Mouse (Mus musculus): Measurements from ENCODE around the gene Aplnr.

Gene Aplnr

DNA sequence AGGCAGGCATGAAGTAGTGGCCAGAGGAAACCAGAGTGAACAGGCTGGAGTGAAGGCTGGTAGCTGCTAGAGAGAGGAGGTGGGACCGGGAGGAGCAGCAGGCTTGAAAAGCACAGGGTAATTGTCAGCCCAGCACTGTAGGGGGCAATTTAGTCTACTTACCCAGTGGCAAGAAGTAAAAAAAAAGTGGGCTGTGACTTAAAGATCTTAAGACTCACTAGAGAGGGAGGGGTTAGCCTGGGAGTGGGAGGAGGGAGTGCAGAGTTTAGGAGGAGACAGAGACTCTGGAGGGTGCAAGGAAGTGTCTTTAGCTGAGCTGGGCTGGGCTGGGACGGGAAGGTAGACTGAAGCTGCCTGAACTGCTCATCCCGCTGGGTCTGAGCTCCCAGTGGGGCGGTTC, at the start of gene Aplnr:
Aplnr (plus strand) TSS at position 137 of the 400 bp plus-strand sequence.
- DNase-seq (ENCODE audit: low read depth, low spot score) = no peak

DNA sequence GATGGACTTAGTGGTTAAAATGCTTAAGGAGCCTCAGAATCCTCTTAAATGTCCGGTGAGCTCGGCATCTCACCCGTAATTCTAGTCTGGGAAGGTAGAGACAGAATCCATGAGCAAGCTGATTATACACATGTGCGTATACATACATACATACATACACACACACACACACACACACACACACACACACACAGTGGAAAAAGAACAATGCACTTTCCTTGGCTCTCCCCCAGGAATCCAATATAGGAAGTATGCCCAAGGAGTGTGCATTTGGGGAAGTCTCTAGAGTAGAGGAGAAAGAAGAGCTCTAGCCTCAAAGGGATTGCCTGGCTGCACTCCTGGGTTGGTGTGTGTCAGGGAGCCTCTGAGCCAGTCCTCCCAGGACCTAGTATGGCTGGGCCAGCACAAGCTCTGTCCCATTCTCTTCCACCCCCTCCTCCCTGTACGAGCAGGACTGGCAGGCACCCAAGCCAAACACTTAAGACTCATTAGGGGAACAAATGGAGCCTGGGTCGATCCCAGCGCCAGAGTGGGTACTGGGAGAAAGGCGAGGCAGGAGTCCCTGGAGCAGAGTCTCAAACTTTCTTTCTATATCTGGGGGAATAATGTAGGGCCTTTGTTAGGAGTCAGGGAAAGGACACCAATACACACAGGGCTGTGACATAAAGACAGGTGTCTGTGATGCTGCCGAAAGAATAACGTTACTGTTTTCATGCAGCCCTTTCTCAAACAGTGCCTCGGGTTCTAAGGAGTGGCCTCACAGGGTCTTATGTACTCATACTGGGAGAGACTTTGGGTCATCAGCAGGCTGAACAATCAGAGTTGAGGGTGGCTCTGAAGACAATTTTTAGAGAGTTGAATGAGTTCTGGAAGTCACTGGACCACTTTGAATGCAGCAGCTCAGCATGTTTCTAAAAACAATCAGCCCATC, 47.0 kb upstream of the Aplnr start:
- DNase-seq (ENCODE audit: low read depth, low spot score) = no peak

DNA sequence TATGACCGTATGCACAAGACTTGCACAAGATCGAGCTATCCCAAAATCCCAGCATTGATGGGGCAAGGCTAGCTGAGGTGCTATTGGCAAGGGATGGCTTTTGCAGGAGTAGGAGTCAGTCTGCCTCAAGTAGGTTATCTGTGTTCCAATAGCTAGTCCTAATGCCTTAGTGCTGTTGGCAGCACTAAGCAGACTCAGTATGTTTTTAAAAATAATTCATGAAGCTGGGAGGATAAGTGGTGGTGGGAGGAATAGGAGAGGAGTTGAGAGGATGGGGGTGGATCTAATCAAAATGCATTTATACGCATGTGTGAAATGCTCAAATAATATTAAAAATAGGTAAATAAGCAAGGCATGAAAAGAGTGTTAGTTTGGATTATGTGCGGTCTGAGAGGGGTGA, 44.7 kb upstream of the Aplnr start:
- no peak for DNase-seq (ENCODE audit: low read depth, low spot score)

DNA sequence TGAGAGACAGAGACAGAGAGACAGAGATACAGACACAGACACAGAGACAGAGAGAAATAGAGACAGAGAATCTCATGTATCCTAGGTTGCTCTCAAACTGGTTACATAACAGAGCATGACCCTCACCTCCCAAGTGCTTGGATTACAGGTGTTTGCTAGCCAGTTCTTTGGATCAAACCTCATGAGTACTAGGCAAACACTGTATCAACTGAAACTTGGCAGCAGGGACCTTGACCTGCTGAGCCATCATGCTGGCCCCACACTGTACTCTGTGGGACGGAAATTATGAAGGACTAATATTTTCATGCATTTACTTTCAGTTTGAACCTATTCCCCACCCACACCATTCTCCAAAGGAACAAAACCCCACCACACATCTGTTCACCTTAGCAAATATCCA, 42.6 kb upstream of the Aplnr start:
- DNase-seq (ENCODE audit: low read depth, low spot score) = no peak

DNA sequence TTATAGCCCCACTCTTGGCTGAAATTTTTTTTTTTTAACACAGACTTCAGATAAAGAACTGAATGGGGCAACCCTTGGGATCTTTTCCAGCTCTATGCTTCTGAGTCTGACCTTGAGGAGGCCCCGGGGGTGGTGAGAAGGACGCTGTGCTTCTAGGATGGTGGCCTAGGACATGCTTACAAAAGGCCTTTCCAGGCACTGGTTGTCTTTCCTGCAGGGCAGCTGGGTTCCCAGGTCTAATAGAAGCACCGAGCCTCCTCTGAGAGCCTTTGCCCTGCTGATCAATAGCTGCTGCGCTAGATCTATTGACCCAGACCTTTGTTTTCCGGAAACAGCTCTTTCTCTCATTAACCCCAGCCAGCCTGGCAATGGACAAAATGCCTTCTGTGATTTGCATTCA, 40.1 kb upstream of the Aplnr start:
- no peak for DNase-seq (ENCODE audit: low read depth, low spot score)

DNA sequence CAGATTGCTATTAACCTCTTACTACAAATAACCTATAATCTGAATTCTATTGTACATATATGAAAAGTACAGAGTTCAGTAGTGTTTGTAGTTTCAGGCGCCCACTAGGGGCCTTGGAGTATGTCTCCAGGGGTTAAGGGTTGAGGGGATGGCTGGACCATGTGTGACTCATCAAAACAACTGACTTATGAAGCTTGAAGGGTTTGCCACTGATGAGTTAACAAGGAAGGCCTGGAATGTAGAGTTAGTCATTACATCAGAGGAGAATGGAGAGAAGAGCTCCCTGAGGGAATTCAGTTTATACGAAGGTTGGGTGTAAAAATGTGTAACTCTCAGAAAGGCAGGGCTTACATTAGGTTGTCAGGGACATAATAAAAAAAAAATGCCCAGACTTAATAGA, 38.0 kb upstream of the Aplnr start:
- DNase-seq (ENCODE audit: low read depth, low spot score) = no peak

DNA sequence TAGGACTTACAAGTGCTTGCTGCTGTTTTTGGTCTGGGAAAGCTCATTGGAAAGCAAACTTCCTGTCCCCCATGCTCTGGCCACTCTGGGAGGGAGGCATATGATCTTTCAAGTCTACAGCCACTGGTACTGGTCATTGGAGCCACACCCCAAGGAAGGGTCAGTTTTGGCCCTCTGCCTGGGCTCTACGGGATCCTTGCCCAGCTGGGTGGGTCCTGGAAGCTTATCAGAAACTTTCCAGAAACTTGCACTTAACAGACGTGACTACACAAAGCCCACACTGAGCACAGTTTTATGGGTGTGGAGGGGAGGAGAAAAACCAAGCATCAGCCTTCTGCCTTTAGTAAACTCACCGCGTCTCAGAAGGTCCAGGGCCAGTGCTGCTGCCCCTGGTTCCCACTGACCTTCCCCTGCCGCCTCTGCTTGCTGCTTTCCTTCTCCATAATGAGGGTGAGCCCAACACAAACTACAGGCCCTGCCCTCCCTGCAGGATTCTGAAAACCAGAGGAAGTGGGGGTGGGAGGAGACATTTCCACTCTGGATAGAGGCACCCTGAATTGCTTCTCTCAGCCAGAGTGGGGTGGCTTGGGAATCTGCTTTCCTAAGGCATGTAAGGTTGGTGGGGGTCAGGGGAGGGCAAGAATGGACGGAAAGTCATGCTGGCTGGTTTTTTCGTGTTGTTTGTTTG, 37.1 kb upstream of the Aplnr start:
- no peak for DNase-seq (ENCODE audit: low read depth, low spot score)

DNA sequence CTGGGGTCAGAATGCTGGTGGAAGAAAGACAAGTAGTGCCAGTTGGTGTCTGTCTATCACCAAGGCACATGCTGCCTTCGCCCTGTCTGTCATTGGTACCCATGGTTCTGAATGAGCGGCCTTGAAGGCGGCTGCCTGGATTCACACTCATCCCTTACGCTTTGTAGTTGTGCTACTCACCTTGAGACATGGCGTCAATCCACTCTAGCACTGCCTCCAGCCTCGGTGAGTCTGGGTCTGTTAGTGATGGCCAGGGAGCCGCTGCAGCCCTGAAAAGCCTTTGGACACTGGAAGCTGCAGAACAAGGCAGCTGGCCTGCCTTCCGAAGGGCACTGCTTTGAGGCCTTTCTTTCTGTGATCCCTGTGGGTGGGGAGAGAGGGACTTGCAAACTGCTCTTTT, 32.8 kb upstream of the Aplnr start:
- DNase-seq (ENCODE audit: low read depth, low spot score) = no peak

DNA sequence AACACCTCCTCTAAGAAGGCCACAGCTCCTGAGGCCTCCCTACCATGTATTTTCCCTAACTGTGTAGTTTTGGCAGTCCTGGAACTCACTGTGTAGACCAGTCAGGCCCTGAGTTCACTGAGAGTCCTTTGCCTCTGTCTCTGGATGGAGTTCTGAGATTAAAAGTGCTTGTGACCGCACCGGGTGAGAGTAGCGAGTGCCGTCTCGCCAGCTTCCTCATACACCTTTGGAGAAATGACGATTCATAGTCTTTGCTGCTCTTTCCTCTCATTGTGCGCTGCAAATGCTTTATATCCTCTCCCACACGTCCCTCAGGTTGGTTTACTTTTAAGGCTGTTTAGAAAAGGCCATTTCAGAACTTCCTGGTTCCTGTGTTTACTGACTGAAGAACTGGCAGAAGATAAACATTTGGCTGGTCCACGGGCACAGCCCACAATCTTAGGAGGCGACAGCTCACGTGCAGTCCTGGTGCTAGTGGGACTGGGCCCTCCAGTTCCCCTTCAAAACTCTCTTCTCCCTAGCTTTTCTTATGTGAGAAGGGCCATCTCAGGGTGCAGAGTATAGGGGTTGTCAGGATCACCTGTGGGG, 30.5 kb upstream of the Aplnr start:
- no peak for DNase-seq (ENCODE audit: low read depth, low spot score)

DNA sequence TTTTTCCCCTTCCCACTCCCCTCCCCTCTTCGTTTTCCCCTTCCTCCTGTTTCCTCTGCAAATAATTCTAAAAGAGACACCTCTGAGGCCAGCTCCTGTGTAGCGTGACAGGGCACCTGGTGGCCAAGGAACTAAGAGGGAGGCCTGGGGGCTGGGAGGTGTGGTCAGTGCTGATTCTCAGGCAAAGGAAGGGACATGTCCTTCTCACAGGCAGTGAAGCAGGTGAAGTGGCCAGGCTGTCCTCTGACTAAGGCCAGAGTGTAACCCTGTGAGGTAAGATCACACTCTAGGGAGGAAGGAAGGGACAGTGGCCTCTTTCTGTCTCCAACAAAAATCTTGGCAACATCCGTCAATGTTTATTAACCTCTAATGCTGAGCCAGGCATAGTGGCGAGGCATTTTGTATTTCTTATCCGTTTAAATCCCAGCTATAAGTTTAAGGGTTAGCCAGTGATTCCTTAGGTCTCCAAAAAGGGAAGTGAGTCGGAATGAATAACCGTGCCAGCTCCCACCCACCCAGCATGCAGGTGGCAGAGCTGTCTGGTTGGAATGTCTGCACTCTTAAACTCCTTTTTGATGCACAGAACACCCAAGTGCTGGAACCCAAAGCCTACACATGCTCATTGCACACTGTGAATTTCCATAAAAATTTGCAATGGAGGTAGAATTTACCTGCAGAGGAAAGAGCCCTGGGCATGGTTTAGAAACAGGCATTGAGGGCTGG, 29.8 kb upstream of the Aplnr start:
- DNase-seq (ENCODE audit: low read depth, low spot score) = no peak

DNA sequence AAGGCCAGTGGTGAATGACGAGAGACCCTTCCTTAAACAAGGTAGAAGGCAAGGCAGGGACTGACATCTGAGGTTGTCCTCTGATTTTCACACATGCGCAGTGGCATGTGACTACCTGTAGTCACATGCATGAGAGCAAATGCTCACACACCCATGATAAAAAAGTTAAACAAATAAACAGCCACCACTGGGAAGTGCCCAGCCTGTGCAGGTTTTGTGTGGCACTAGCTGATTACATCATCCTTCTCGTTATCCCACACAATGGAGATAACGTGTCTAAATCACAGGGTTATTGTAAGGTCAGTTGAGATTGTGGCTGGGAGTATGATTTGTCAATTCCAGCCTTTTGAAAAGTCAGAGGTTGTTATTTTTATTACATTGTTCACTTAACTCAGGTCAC, 29.1 kb upstream of the Aplnr start:
- no peak for DNase-seq (ENCODE audit: low read depth, low spot score)

DNA sequence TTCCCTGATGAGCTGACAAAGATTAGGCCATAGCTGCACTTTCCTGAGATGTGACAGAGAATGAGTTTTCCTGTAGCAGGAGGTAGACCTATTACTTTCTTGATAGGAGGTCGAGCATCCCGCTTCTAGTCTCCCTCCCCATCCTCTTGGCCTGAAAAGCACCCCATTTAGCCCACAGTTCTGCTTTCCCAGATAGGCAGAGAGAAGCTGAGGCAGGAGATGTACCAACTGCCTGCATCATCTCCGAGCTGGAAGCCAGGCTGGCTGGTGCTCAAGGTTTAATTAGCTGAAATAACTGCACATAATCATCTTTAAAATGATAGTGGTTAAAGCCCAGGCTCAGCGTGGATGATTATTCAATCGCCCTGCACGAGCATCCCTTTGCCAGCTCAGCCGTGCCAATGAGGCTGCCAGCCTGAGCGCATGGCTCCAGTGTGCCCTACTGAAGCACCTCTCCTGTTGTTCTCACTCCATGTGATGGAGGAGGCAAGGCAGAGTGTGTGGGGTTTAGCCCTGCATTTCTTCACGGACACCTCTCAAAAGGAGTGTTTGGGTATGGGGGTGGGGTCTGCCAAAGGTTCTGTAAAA, 25.6 kb upstream of the Aplnr start:
- DNase-seq (ENCODE audit: low read depth, low spot score) = no peak

DNA sequence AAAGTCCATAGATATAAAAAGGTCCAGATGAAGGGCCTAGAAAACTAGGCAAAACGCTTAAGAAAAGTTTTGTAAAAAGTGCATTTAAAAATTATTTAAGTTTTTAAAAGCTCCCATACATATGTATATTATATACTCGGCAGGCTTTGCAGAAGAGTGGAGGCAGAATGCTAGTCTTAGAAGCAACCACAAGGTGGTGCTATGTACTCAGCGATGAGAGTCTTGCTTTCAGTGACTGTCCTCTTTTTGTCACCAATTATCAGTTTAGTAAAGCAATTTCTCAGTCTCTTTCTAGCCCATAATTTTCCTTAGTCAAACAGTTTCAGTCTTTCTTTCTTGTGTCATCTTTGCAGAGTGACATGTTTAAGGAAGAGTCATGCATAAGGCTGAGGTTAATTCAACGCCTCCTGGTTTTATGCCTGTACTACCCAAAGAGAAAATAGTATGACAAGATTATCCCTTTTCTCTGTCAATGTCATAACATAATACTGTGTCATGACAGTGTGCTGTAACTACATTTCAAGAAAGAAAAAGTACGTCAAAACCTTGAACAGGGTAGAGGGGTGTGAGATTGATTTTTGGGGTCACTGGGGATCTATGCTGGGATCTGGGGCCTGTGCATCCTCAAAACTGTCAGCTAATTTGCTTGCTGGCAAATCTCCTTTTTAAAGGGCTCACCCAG, 12.7 kb upstream of the Aplnr start:
- no peak for DNase-seq (ENCODE audit: low read depth, low spot score)

DNA sequence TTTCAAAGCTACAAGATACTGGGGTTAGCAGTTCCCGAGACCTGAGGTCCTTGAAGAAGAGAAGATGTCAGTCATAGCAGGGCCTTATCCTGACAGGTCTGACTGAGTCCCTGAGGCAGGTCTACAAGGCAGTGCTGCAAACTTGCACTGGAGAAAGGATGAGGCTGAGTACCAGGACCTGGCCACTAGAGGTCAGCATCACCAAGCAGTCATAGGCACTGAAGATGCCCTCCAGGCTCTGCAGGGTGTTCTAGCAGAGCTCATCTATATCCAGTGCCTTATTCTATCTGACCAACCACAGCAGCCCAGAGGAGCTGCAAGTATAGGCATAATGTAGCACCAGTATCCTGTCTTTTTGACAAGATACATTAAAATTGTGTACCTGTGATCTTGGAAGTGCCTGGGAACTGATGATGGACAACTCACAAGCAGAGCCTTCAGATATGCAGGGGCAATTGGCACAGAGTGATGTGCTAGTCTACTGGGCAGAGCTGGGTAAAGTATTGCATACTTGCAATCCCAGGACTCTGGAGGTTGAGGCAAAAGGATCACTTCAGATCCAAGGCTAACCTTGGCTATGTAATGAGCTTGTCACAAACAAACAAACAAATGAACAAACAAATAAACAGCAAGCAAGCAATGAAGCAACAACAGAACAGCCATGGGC, 12.0 kb upstream of the Aplnr start:
- peak; percentile 47 for DNase-seq (ENCODE audit: low read depth, low spot score)

DNA sequence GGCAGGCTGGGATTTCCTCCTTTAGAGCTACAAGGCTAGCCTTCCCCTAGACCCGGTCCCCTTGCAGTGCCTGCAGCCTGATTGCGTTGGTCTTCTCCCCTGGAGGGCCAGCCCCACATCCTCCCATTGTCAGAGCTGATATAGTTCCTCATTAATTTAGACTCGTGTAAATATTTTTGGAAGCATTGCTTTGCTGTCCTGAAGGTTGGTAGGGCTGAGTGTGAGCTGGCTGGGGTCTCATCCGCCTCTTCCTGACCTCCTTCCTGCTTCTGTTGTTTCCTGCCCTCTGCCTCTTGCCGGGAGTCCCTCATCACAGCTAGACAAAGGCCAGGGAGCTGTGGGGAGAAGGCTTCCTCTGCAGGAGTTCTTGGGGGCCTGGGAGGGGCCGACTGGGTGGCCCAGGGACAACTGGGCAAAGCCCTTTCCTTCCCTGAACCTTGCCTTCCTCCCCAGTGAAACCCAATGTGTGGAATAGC, 6.5 kb upstream of the Aplnr start:
- DNase-seq (ENCODE audit: low read depth, low spot score) = no peak

DNA sequence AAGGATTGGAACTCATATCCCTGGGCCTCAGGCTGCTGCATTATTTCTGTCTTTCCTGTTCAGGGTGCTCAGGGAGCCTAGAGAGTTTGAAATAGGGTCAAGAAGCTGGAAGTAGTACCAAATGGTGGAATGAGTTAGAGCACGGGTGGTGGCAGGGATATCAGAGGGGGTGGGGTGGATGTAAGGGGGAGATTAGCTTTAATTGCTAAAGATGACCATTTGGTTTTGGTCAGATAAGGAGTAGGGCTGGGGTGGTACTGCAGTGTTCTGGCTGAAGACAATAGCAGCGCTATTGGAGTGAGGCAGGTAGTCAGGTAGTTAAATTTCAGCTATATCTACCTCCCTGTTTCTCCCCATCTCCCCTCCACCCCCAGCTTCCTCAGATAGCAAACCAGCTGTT, 4.8 kb upstream of the Aplnr start:
- DNase-seq (ENCODE audit: low read depth, low spot score) = no peak

DNA sequence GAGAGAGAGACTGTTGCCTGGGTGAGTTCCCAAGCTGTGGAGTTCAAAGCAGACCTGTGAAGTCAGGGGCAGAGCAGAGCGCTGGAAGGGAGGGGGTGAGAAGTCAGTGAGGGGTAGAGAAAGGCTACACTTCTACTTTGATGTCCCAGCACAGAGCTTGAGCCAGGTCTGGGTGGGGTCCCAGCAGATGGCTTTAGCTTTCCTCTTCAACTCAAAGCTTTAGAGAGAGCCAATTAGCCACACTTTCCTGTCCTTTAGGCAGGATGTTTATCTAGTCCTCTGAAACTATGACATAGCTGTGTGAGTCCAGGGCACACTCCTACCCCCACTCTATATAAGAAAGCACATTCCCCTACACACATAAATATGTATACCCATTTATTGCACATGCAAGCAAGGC, 4.3 kb upstream of the Aplnr start:
- no peak for DNase-seq (ENCODE audit: low read depth, low spot score)

DNA sequence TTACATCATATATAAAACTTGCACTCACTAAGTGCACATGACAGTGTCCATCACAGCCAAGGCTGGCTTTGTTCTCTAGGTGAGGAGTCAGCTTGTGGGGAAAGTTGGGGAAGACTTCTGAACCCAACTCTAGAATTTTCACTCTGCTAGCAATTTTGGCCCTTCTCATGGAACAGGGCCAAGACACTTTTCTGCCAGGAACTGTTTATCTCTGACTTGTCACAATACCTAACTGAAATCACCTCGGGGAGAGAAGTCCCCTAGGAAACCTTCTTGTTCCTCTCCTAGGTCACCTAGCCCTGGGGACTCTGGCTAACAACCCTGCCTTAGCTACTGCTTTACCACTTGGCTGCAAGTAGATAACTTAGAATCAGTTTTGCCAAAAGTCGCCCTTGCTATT, 3.8 kb upstream of the Aplnr start:
- no peak for DNase-seq (ENCODE audit: low read depth, low spot score)

DNA sequence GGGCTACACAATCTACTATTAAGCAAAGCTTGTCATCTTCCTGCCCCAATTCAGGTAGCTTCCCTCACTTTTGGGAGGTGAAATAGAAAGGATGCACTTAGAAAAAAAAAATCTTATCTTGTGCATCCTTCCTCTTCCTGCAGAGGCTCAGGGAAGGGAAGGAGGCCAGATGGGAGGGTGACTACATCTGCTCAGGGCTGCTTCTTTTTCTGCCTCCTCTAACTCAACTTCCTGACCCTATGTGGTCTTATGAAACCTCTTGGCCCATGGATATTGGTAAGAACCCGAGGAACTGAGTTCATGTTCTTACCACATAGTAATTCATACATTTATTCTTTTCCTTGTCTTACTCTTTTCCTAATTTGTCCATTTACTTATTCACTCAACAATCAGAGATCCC, 926 bp upstream of the Aplnr start:
- no peak for DNase-seq (ENCODE audit: low read depth, low spot score)

DNA sequence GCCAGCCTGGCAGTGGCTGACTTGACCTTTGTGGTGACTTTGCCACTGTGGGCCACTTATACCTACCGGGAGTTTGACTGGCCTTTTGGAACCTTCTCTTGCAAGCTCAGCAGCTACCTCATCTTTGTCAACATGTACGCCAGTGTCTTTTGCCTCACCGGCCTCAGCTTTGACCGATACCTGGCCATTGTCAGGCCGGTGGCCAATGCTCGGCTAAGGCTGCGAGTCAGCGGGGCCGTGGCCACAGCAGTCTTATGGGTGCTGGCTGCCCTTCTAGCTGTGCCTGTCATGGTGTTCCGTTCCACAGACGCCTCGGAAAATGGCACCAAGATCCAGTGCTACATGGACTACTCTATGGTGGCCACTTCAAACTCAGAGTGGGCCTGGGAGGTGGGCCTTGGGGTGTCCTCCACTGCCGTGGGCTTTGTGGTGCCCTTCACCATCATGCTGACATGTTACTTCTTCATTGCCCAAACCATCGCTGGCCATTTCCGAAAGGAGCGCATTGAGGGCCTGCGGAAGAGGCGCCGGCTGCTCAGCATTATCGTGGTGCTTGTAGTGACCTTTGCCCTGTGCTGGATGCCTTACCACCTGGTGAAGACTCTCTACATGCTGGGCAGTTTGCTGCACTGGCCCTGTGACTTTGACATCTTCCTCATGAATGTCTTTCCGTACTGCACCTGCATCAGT, 951 bp downstream of the Aplnr start:
- no peak for DNase-seq (ENCODE audit: low read depth, low spot score)
